Mouse (Mus musculus) heart, postnatal 0 days (tissue): Measurements from ENCODE around the gene Gpc5. TPM values are rescaled to one million over a fixed set of nuclear protein-coding genes. Genes with fewer than 3 reads are reported as not detected.

Experiments used
- ATAC-seq: fragments of 200-750 bp; cut with Nextera tagmentation; 2 replicates; pipeline ENCODE4 v1.8.0; 2017; ENCODE audit warnings: low read depth, moderate number of reproducible peaks, moderate library complexity; ENCODE audit not compliant: insufficient read depth
- DNase-seq: peaks from one replicate; pipeline ENCODE4 v3.0.0-alpha.2; 2016; ENCODE audit warnings: low spot score
- H3K27ac ChIP-seq: fragments of 300-500 bp; sonication (generic); 2 replicates; pipeline ENCODE4 v1.5.1; 2014; ENCODE audit warnings: low read depth, mild to moderate bottlenecking
- H3K27me3 ChIP-seq: fragments of 300-500 bp; sonication (generic); 2 replicates; pipeline ENCODE4 v1.6.1; 2014; ENCODE audit warnings: low read length, mixed read lengths; ENCODE audit not compliant: control insufficient read depth, insufficient read depth
- H3K36me3 ChIP-seq: fragments of 300-500 bp; sonication (generic); replicated peaks from 2 replicates; pipeline ENCODE4 v1.6.1; 2014; ENCODE audit warnings: low read length, mixed read lengths; ENCODE audit not compliant: control insufficient read depth, insufficient read depth
- H3K4me1 ChIP-seq: fragments of 300-500 bp; sonication (generic); 2 replicates; pipeline ENCODE4 v1.6.1; 2014; ENCODE audit warnings: antibody characterized with exemption; ENCODE audit not compliant: control insufficient read depth, insufficient read depth
- H3K4me2 ChIP-seq: fragments of 300-500 bp; sonication (generic); 2 replicates; pipeline ENCODE4 v1.6.1; 2014; ENCODE audit warnings: low read depth, mild to moderate bottlenecking, low read length, moderate library complexity
- H3K4me3 ChIP-seq: fragments of 300-500 bp; sonication (generic); 2 replicates; pipeline ENCODE4 v1.5.1; 2014; ENCODE audit warnings: low read depth, low read length
- H3K9ac ChIP-seq: fragments of 300-500 bp; sonication (generic); replicated peaks from 2 replicates; pipeline ENCODE4 v1.6.1; 2014; ENCODE audit warnings: low read depth, low read length, mixed read lengths
- H3K9me3 ChIP-seq: fragments of 300-500 bp; sonication (generic); replicated peaks from 2 replicates; pipeline ENCODE4 v1.6.1; 2016; ENCODE audit warnings: low read length; ENCODE audit not compliant: control insufficient read depth
- CTCF ChIP-seq: IDR thresholded peaks from 2 replicates; pipeline ENCODE4 v1.5.1; 2016; ENCODE audit warnings: antibody characterized with exemption, control low read depth, low read depth
- EP300 ChIP-seq: IDR thresholded peaks from 2 replicates; pipeline ENCODE4 v1.6.1; 2016; ENCODE audit warnings: antibody characterized with exemption, low read depth
- WGBS: fragments of 180-500 bp; shearing (Covaris S2); extraction: QIAGEN DNeasy Blood & Tissue Kit; methylation state at CpG from one replicate; pipeline ENCODE4 v1.1.7; 2014; 5-methylcytosine and 5-hydroxymethylcytosine counted together
- polyA plus RNA-seq: library from polyadenylated mRNA; unstranded; fragments of >200 nt; fragmentation: Nextera tagmentation; extraction: Ambion mirVana; gene quantifications from 2 replicates; pipeline ENCODE4 v1.2.1, GENCODE M21; 2015
- total RNA-seq: library from RNA; depleted of rRNA; stranded (reverse); fragments of >200 nt; gene quantifications from 2 replicates; pipeline ENCODE4 v1.2.3, GENCODE M21; 2014; ENCODE audit warnings: low replicate concordance

Gpc5 gene
- total and polyA plus RNA-seq, 2 experiments from 2014 or later: not detected

- Histone ChIP-seq H3K27me3 (no peaks in the 10 kb centered on the region), H3K4me1 (no peaks in the 10 kb centered on the region), H3K27ac (no peak overlapping the region), H3K36me3 (no peaks in the 10 kb centered on the region), H3K9me3 (no peaks in the 10 kb centered on the region), H3K4me3 (no peak overlapping the region), H3K4me2 (no peak overlapping the region), H3K9ac (no peak overlapping the region)
- WGBS: 76% methylated on average over 5 of the region's 5 CpGs
- no peak for ATAC-seq
- no peak for DNase-seq
- no peak for TF ChIP-seq CTCF
- no peak for TF ChIP-seq EP300
These were observed 87.9 kb downstream of the Gpc5 start for GRCm38 (mm10) chr14:115179925-115180324.

GRCm38 (mm10) chr14:115188256-115188655 lies 96.2 kb downstream of the Gpc5 start:
- no peaks in the 10 kb centered on the region for H3K4me1 ChIP-seq
- no peaks in the 10 kb centered on the region for H3K27me3 ChIP-seq
- H3K4me3 ChIP-seq: no peak overlapping the region
- H3K27ac ChIP-seq: no peak overlapping the region
- DNase-seq (no peak), ATAC-seq (no peak)
- H3K9me3 ChIP-seq: no peaks in the 10 kb centered on the region
- 74% methylated on average over 8 of the region's 8 CpGs for WGBS
- H3K36me3 ChIP-seq: no peaks in the 10 kb centered on the region
- H3K4me2 ChIP-seq: no peak overlapping the region
- H3K9ac ChIP-seq: no peak overlapping the region
- TF ChIP-seq CTCF (no peak), EP300 (no peak)

GRCm38 (mm10) chr14:115228075-115228474 lies 136.1 kb downstream of the Gpc5 start:
- 71% methylated on average over 5 of the region's 5 CpGs for WGBS
- Histone ChIP-seq H3K9me3 (no peaks in the 10 kb centered on the region), H3K4me3 (no peak overlapping the region), H3K36me3 (no peaks in the 10 kb centered on the region), H3K27ac (no peak overlapping the region), H3K4me2 (no peak overlapping the region), H3K9ac (no peak overlapping the region), H3K4me1 (no peaks in the 10 kb centered on the region), H3K27me3 (no peaks in the 10 kb centered on the region)
- ATAC-seq: no peak
- TF ChIP-seq CTCF (no peak), EP300 (no peak)
- no peak for DNase-seq

- no peak for ATAC-seq
- TF ChIP-seq CTCF: no peak
- no peak for TF ChIP-seq EP300
These were observed 144.4 kb downstream of the Gpc5 start for GRCm38 (mm10) chr14:115236387-115236786.

GRCm38 (mm10) chr14:115240621-115241373 lies 148.8 kb downstream of the Gpc5 start:
- Histone ChIP-seq H3K4me2 (no peak overlapping the region), H3K36me3 (no peaks in the 10 kb centered on the region), H3K9ac (no peak overlapping the region), H3K27me3 (no peaks in the 10 kb centered on the region), H3K4me1 (no peaks in the 10 kb centered on the region), H3K9me3 (no peaks in the 10 kb centered on the region), H3K4me3 (no peak overlapping the region), H3K27ac (no peak overlapping the region)
- DNase-seq: no peak
- WGBS: 68% methylated on average over 4 of the region's 4 CpGs
- no peak for ATAC-seq
- TF ChIP-seq EP300: no peak
- no peak for TF ChIP-seq CTCF

More at GRCm38 (mm10) chr14:115236387-115236786, 144.4 kb downstream of the Gpc5 start:
- Histone ChIP-seq H3K4me2 (no peak overlapping the region), H3K9ac (no peak overlapping the region), H3K27ac (no peak overlapping the region), H3K9me3 (no peaks in the 10 kb centered on the region), H3K4me3 (no peak overlapping the region), H3K4me1 (no peaks in the 10 kb centered on the region), H3K27me3 (no peaks in the 10 kb centered on the region), H3K36me3 (no peaks in the 10 kb centered on the region)
- WGBS: 60% methylated on average over 4 of the region's 4 CpGs
- DNase-seq: no peak

GRCm38 (mm10) chr14:115250537-115250936 lies 158.5 kb downstream of the Gpc5 start:
- Histone ChIP-seq H3K4me2 (no peak overlapping the region), H3K27me3 (no peaks in the 10 kb centered on the region), H3K9ac (no peak overlapping the region), H3K36me3 (no peaks in the 10 kb centered on the region), H3K4me1 (no peaks in the 10 kb centered on the region), H3K4me3 (no peak overlapping the region), H3K9me3 (no peaks in the 10 kb centered on the region), H3K27ac (no peak overlapping the region)
- ATAC-seq (no peak), DNase-seq (no peak)
- TF ChIP-seq EP300 (no peak), CTCF (no peak)
- 85% methylated on average over 6 of the region's 6 CpGs for WGBS
